Mouse (Mus musculus) kidney, embryonic 15.5 days (tissue): ENCODE measurements at regions not wholly inside any gene's neighbourhood (a gene's known extent, or its start where the extent isn't known, plus 50 kb on each side); places are given as distances from the start of the nearest gene placed in this dataset.

Source experiments
- ATAC-seq: fragments of 200-750 bp; cut with Nextera tagmentation; replicated peaks from 2 replicates; pipeline ENCODE4 v1.8.0; 2017; ENCODE audit warnings: moderate TSS enrichment; ENCODE audit not compliant: low FRiP score
- H3K27ac ChIP-seq: fragments of 300-500 bp; sonication (generic); 2 replicates; pipeline ENCODE4 v1.5.1; 2015; ENCODE audit warnings: mild to moderate bottlenecking, inconsistent platforms
- H3K27me3 ChIP-seq: fragments of 300-500 bp; sonication (generic); 2 replicates; pipeline ENCODE4 v1.6.1; 2015; ENCODE audit warnings: inconsistent platforms
- H3K36me3 ChIP-seq: fragments of 300-500 bp; sonication (generic); 2 replicates; pipeline ENCODE4 v1.6.1; 2015; ENCODE audit warnings: inconsistent platforms
- H3K4me1 ChIP-seq: fragments of 300-500 bp; sonication (generic); 2 replicates; pipeline ENCODE4 v1.6.1; 2015; ENCODE audit warnings: inconsistent platforms
- H3K4me2 ChIP-seq: fragments of 300-500 bp; sonication (generic); 2 replicates; pipeline ENCODE4 v1.6.1; 2015; ENCODE audit warnings: moderate library complexity, mild to moderate bottlenecking, inconsistent platforms
- H3K4me3 ChIP-seq: fragments of 300-500 bp; sonication (generic); replicated peaks from 2 replicates; pipeline ENCODE4 v1.5.1; 2015; ENCODE audit warnings: mild to moderate bottlenecking, inconsistent platforms
- H3K9ac ChIP-seq: fragments of 300-500 bp; sonication (generic); 2 replicates; pipeline ENCODE4 v1.6.1; 2015; ENCODE audit warnings: mild to moderate bottlenecking, inconsistent platforms
- H3K9me3 ChIP-seq: fragments of 300-500 bp; sonication (generic); replicated peaks from 2 replicates; pipeline ENCODE4 v1.6.1; 2016; ENCODE audit warnings: inconsistent platforms
- WGBS: fragments of 180-500 bp; shearing (Covaris S2); methylation state at CpG from one replicate; pipeline ENCODE4 v1.1.7; 2015; ENCODE audit warnings: mixed read lengths; 5-methylcytosine and 5-hydroxymethylcytosine counted together

- H3K4me1 ChIP-seq = no peaks in the 10 kb centered on the region
- H3K36me3 ChIP-seq = no peaks in the 10 kb centered on the region
- H3K27me3 ChIP-seq = no peaks in the 10 kb centered on the region
- H3K27ac ChIP-seq = no peak overlapping the region
- no peak overlapping the region for H3K4me3 ChIP-seq
- no peaks in the 10 kb centered on the region for H3K9me3 ChIP-seq
- no peak overlapping the region for H3K9ac ChIP-seq
- 93% methylated on average over 3 of the region's 3 CpGs for WGBS
- H3K4me2 ChIP-seq = no peak overlapping the region
- ATAC-seq = no peak
These were observed 878.8 kb downstream of the Stpg2 start for GRCm38 (mm10) chr3:140084333-140084732.

- H3K9ac ChIP-seq = no peak overlapping the region
- no peaks in the 10 kb centered on the region for H3K9me3 ChIP-seq
- no peaks in the 10 kb centered on the region for H3K27me3 ChIP-seq
- no peak for ATAC-seq
- no peaks in the 10 kb centered on the region for H3K36me3 ChIP-seq
- no peak overlapping the region for H3K27ac ChIP-seq
- H3K4me3 ChIP-seq = no peak overlapping the region
- H3K4me2 ChIP-seq = no peak overlapping the region
- 86% methylated on average over 3 of the region's 3 CpGs for WGBS
- no peaks in the 10 kb centered on the region for H3K4me1 ChIP-seq
These were observed 879.9 kb downstream of the Stpg2 start for GRCm38 (mm10) chr3:140085385-140085784.

- H3K4me1 ChIP-seq = no peaks in the 10 kb centered on the region
- 85% methylated on average over 3 of the region's 3 CpGs for WGBS
- ATAC-seq = no peak
These were observed 882.5 kb downstream of the Stpg2 start for GRCm38 (mm10) chr3:140088019-140088418.

GRCm38 (mm10) chr3:140091900-140092299, 886.4 kb downstream of the Stpg2 start:
- H3K4me2 ChIP-seq = no peak overlapping the region
- peak; percentile 94 for ATAC-seq
- no peaks in the 10 kb centered on the region for H3K4me1 ChIP-seq
- no peaks in the 10 kb centered on the region for H3K27me3 ChIP-seq
- no peak overlapping the region for H3K4me3 ChIP-seq
- H3K9ac ChIP-seq = no peak overlapping the region
- no peaks in the 10 kb centered on the region for H3K36me3 ChIP-seq
- no peak overlapping the region for H3K27ac ChIP-seq
- WGBS = 18% methylated on average over 2 of the region's 2 CpGs
- H3K9me3 ChIP-seq = no peaks in the 10 kb centered on the region

More at GRCm38 (mm10) chr3:140088019-140088418, 882.5 kb downstream of the Stpg2 start:
- H3K9ac ChIP-seq = no peak overlapping the region
- no peak overlapping the region for H3K4me2 ChIP-seq
- H3K36me3 ChIP-seq = no peaks in the 10 kb centered on the region
- no peaks in the 10 kb centered on the region for H3K9me3 ChIP-seq
- no peaks in the 10 kb centered on the region for H3K27me3 ChIP-seq
- H3K27ac ChIP-seq = no peak overlapping the region
- no peak overlapping the region for H3K4me3 ChIP-seq

GRCm38 (mm10) chr3:140096854-140097540, 891.5 kb downstream of the Stpg2 start:
- Histone ChIP-seq H3K4me1 (no peaks in the 10 kb centered on the region), H3K9me3 (no peaks in the 10 kb centered on the region), H3K4me3 (no peak overlapping the region), H3K36me3 (no peaks in the 10 kb centered on the region), H3K27me3 (no peaks in the 10 kb centered on the region), H3K9ac (no peak overlapping the region), H3K27ac (no peak overlapping the region), H3K4me2 (no peak overlapping the region)
- ATAC-seq = no peak

- 80% methylated on average over 4 of the region's 4 CpGs for WGBS
- no peak overlapping the region for H3K27ac ChIP-seq
- ATAC-seq = no peak
These were observed 903.9 kb downstream of the Stpg2 start for GRCm38 (mm10) chr3:140109401-140109800.

GRCm38 (mm10) chr3:140111414-140112172, 906.1 kb downstream of the Stpg2 start:
- no peak for ATAC-seq
- H3K4me3 ChIP-seq = no peak overlapping the region
- H3K36me3 ChIP-seq = no peaks in the 10 kb centered on the region
- WGBS = 71% methylated on average over 9 of the region's 9 CpGs
- H3K4me1 ChIP-seq = 0 out of 2 replicates have a peak, but pooled peaks cover 4% of the 10 kb centered on the region
- no peak overlapping the region for H3K4me2 ChIP-seq
- H3K27me3 ChIP-seq = no peaks in the 10 kb centered on the region
- no peak overlapping the region for H3K27ac ChIP-seq
- no peaks in the 10 kb centered on the region for H3K9me3 ChIP-seq
- no peak overlapping the region for H3K9ac ChIP-seq

More at GRCm38 (mm10) chr3:140109401-140109800, 903.9 kb downstream of the Stpg2 start:
- H3K9ac ChIP-seq = no peak overlapping the region
- no peak overlapping the region for H3K4me2 ChIP-seq
- H3K36me3 ChIP-seq = no peaks in the 10 kb centered on the region
- H3K27me3 ChIP-seq = no peaks in the 10 kb centered on the region
- no peaks in the 10 kb centered on the region for H3K9me3 ChIP-seq
- H3K4me1 ChIP-seq = 0 out of 2 replicates have a peak, but pooled peaks cover 4% of the 10 kb centered on the region
- H3K4me3 ChIP-seq = no peak overlapping the region

- no peak for ATAC-seq
- H3K27me3 ChIP-seq = no peaks in the 10 kb centered on the region
- H3K9me3 ChIP-seq = no peaks in the 10 kb centered on the region
- WGBS = 83% methylated on average over 1 of the region's 1 CpGs
- H3K36me3 ChIP-seq = no peaks in the 10 kb centered on the region
- no peak overlapping the region for H3K27ac ChIP-seq
- no peak overlapping the region for H3K4me3 ChIP-seq
- no peak overlapping the region for H3K4me2 ChIP-seq
- no peak overlapping the region for H3K9ac ChIP-seq
- 0 out of 2 replicates have a peak, but pooled peaks cover 4% of the 10 kb centered on the region for H3K4me1 ChIP-seq
These were observed 909.6 kb downstream of the Stpg2 start for GRCm38 (mm10) chr3:140115116-140115515.

GRCm38 (mm10) chr3:140127310-140127709, 921.8 kb downstream of the Stpg2 start:
- Histone ChIP-seq H3K27ac (no peak overlapping the region), H3K4me3 (no peak overlapping the region), H3K36me3 (no peaks in the 10 kb centered on the region), H3K9me3 (no peaks in the 10 kb centered on the region), H3K27me3 (no peaks in the 10 kb centered on the region), H3K9ac (no peak overlapping the region), H3K4me1 (no peaks in the 10 kb centered on the region), H3K4me2 (no peak overlapping the region)
- WGBS = 58% methylated on average over 3 of the region's 3 CpGs
- ATAC-seq = no peak

- H3K4me3 ChIP-seq = no peak overlapping the region
- H3K9ac ChIP-seq = no peak overlapping the region
- H3K27ac ChIP-seq = no peak overlapping the region
- no peaks in the 10 kb centered on the region for H3K36me3 ChIP-seq
- H3K27me3 ChIP-seq = no peaks in the 10 kb centered on the region
- ATAC-seq = no peak
- no peaks in the 10 kb centered on the region for H3K4me1 ChIP-seq
- H3K9me3 ChIP-seq = no peaks in the 10 kb centered on the region
- no peak overlapping the region for H3K4me2 ChIP-seq
- 81% methylated on average over 8 of the region's 8 CpGs for WGBS
These were observed 923.7 kb downstream of the Stpg2 start for GRCm38 (mm10) chr3:140129065-140129778.

- WGBS = 87% methylated on average over 2 of the region's 2 CpGs
- ATAC-seq = no peak
- Histone ChIP-seq H3K36me3 (no peaks in the 10 kb centered on the region), H3K9me3 (no peaks in the 10 kb centered on the region), H3K27ac (no peak overlapping the region), H3K9ac (no peak overlapping the region), H3K27me3 (no peaks in the 10 kb centered on the region), H3K4me1 (no peaks in the 10 kb centered on the region), H3K4me3 (no peak overlapping the region), H3K4me2 (no peak overlapping the region)
These were observed 938.4 kb downstream of the Stpg2 start for GRCm38 (mm10) chr3:140143900-140144299.
